Mouse (Mus musculus) heart, postnatal 0 days (tissue): ENCODE measurements at regions not wholly inside any gene's neighbourhood (a gene's known extent, or its start where the extent isn't known, plus 50 kb on each side); places are given as distances from the start of the nearest gene placed in this dataset.
A peak's percentile ranks its signal among the peaks of the same experiment; 100 is the strongest.

ENCODE experiments used
- CTCF ChIP-seq: IDR thresholded peaks from 2 replicates; pipeline ENCODE4 v1.5.1; 2016; ENCODE audit warnings: antibody characterized with exemption, control low read depth, low read depth
- EP300 ChIP-seq: IDR thresholded peaks from 2 replicates; pipeline ENCODE4 v1.6.1; 2016; ENCODE audit warnings: antibody characterized with exemption, low read depth

- TF ChIP-seq CTCF (0 out of 2 replicates have a peak, but pooled peaks have one; percentile 10), EP300 (no peak)
These were observed 90.3 kb downstream of the Ephb3 start for GRCm38 (mm10) chr16:21294677-21295411.
